Mouse (Mus musculus): ENCODE data around the gene Rnf113a2. TPM values are rescaled to one million over a fixed set of nuclear protein-coding genes. Genes with fewer than 3 reads are reported as not detected.
A peak's percentile ranks its signal among the peaks of the same experiment; 100 is the strongest.

The Rnf113a2 gene
- polyA plus RNA-seq, 1 experiment from 2014 or later = 27.0 TPM

- ATAC-seq = no peak
- no peaks in the 10 kb centered on the region for H3K4me1 ChIP-seq (replicated peaks)
- H3K9me3 ChIP-seq = no peaks in the 10 kb centered on the region
- no peaks in the 10 kb centered on the region for H3K27me3 ChIP-seq
- H3K4me2 ChIP-seq (replicated peaks) = no peak overlapping the region
- no peak overlapping the region for H3K9ac ChIP-seq (replicated peaks)
- no peak overlapping the region for H3K4me3 ChIP-seq (replicated peaks)
- WGBS = 47% methylated on average over 1 of the region's 1 CpGs
- H3K27ac ChIP-seq = no peak overlapping the region
- H3K36me3 ChIP-seq = peaks cover 58% of the 10 kb centered on the region
These were observed 42.8 kb downstream of the Rnf113a2 start for GRCm38 (mm10) chr12:84459845-84460244.

- H3K4me2 ChIP-seq (replicated peaks) = no peak overlapping the region
These were observed 44.4 kb downstream of the Rnf113a2 start for GRCm38 (mm10) chr12:84461416-84461815.

GRCm38 (mm10) chr12:84462856-84463255 is 45.9 kb downstream of the Rnf113a2 start:
- Histone ChIP-seq H3K9me3 (no peaks in the 10 kb centered on the region), H3K27me3 (no peaks in the 10 kb centered on the region), H3K4me2 (replicated peaks) (no peak overlapping the region), H3K9ac (replicated peaks) (0 out of 2 replicates have a peak overlapping the region, but pooled peaks have one; percentile 29), H3K4me3 (replicated peaks) (no peak overlapping the region), H3K36me3 (peaks cover 55% of the 10 kb centered on the region), H3K4me1 (replicated peaks) (no peaks in the 10 kb centered on the region), H3K27ac (no peak overlapping the region)
- no peak for ATAC-seq
- WGBS = 92% methylated on average over 3 of the region's 3 CpGs

More at GRCm38 (mm10) chr12:84461416-84461815, 44.4 kb downstream of the Rnf113a2 start:
- Histone ChIP-seq H3K4me1 (replicated peaks) (no peaks in the 10 kb centered on the region), H3K9ac (replicated peaks) (no peak overlapping the region), H3K27ac (no peak overlapping the region), H3K27me3 (no peaks in the 10 kb centered on the region), H3K36me3 (peaks cover 61% of the 10 kb centered on the region), H3K9me3 (no peaks in the 10 kb centered on the region), H3K4me3 (replicated peaks) (no peak overlapping the region)
- no peak for ATAC-seq
- 92% methylated on average over 5 of the region's 5 CpGs for WGBS

Other genes starting within 250 kb of the Rnf113a2 start
- 3.6 and 5.2 TPM in 2 replicates for gene Elmsan1, start 198.3 kb upstream of the Rnf113a2 start, polyA plus RNA-seq (2015; fragmentation: Nextera tagmentation; extraction: Ambion mirVana)
- gene Ptgr2, start 132.0 kb upstream of the Rnf113a2 start, polyA plus RNA-seq (2015; fragmentation: Nextera tagmentation; extraction: Ambion mirVana) = 14.0 and 16.4 TPM in 2 replicates
- gene Zfp410, start 100.3 kb upstream of the Rnf113a2 start, polyA plus RNA-seq (2015; fragmentation: Nextera tagmentation; extraction: Ambion mirVana) = 103 TPM in 2 replicates
- gene Coq6, start 55.5 kb upstream of the Rnf113a2 start, polyA plus RNA-seq (2015; fragmentation: Nextera tagmentation; extraction: Ambion mirVana) = 42.6 and 45.0 TPM in 2 replicates
- gene Fam161b, start 55.4 kb upstream of the Rnf113a2 start, polyA plus RNA-seq (2015; fragmentation: Nextera tagmentation; extraction: Ambion mirVana) = 17.7 and 20.6 TPM in 2 replicates
- 9.9 and 10.2 TPM in 2 replicates for gene Entpd5, start 8.2 kb upstream of the Rnf113a2 start, polyA plus RNA-seq (2015; fragmentation: Nextera tagmentation; extraction: Ambion mirVana)
- 2.5 and 4.5 TPM in 2 replicates for gene Bbof1, start 8.1 kb upstream of the Rnf113a2 start, polyA plus RNA-seq (2015; fragmentation: Nextera tagmentation; extraction: Ambion mirVana)
- gene Aldh6a1, start 33.8 kb downstream of the Rnf113a2 start, polyA plus RNA-seq (2015; fragmentation: Nextera tagmentation; extraction: Ambion mirVana) = 28.9 and 29.9 TPM in 2 replicates
- gene Lin52, start 34.2 kb downstream of the Rnf113a2 start, polyA plus RNA-seq (2015; fragmentation: Nextera tagmentation; extraction: Ambion mirVana) = 38.6 and 41.3 TPM in 2 replicates
- 2.2 and 3.0 TPM in 2 replicates for gene Vsx2, start 152.6 kb downstream of the Rnf113a2 start, polyA plus RNA-seq (2015; fragmentation: Nextera tagmentation; extraction: Ambion mirVana)
- 12.8 and 13.9 TPM in 2 replicates for gene Abcd4, start 200.2 kb downstream of the Rnf113a2 start, polyA plus RNA-seq (2015; fragmentation: Nextera tagmentation; extraction: Ambion mirVana)
- not detected in 2 replicates for gene Vrtn, start 223.8 kb downstream of the Rnf113a2 start, polyA plus RNA-seq (2015; fragmentation: Nextera tagmentation; extraction: Ambion mirVana)